Mouse (Mus musculus) R1 (cell line): ENCODE data around the gene Lrrc25.

Experiments
- DNase-seq: peaks from one replicate; pipeline ENCODE4 v3.0.0-alpha.2; 2018; ENCODE audit warnings: low read depth, low spot score

Lrrc25 gene

GRCm38 (mm10) chr8:70599507-70600290 lies 16.3 kb upstream of the Lrrc25 start:
- no peak for DNase-seq

GRCm38 (mm10) chr8:70600473-70601270 lies 15.3 kb upstream of the Lrrc25 start:
- no peak for DNase-seq

- peak; percentile 97 for DNase-seq
Observed at GRCm38 (mm10) chr8:70601271-70601649, 14.7 kb upstream of the Lrrc25 start.

DNA sequence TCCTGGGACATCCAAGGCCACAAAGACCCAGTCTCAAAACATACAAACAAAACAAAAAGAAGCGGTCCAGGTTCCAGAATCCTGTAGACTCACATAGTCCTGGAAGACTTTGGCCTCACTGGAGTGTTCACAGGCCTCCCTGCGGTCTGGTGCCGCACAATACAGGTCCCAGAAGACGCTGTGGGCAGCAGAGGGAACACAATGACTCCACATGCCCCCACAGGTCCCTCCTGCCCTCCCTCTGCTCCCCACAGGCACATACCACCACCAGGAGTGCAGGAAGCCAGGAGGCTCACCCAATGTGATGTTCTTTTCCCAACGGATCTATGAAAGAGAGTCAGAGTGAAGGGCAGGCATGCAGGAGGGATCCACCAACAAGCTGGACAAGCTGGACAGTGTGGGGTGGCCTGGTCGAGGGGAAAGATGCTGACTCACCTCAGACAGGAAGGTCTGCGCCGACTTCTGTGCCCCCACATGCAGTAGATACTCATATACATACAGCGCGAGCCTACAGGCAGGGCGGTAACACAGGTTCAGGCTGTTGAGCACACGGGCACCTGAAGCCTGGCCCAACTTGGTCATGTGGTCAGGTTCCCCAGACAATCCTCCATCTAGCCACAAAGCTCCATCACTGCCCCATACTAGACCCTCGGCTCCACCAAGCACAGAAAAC lies 13.7 kb upstream of the Lrrc25 start:
- DNase-seq: no peak

GRCm38 (mm10) chr8:70604558-70604957 lies 11.4 kb upstream of the Lrrc25 start:
- no peak for DNase-seq

GRCm38 (mm10) chr8:70605871-70606779 lies 9.8 kb upstream of the Lrrc25 start:
- no peak for DNase-seq

GRCm38 (mm10) chr8:70606780-70607602 lies 9.0 kb upstream of the Lrrc25 start:
- no peak for DNase-seq

DNA sequence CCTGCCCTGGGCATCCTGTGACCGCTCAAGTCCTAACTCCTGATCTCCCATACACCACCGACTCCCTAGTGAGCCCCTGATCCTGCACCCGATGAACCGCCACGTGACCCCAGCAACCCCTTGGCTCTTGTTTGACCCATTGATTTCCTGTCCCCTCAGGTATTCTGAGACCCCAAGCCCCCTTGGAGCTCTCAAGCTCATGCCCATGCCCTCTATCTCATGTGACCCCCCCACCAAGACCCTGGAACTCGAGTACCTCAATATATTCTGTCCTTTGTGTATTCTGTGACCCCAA lies 8.4 kb upstream of the Lrrc25 start:
- DNase-seq: no peak

GRCm38 (mm10) chr8:70607898-70608748 lies 7.8 kb upstream of the Lrrc25 start:
- peak; percentile 94 for DNase-seq

- DNase-seq: no peak
Observed at GRCm38 (mm10) chr8:70608749-70609367, 7.1 kb upstream of the Lrrc25 start, which contains the start of gene Ssbp4. Ssbp4 (minus strand) TSS chr8:70608872.

- peak; percentile 96 for DNase-seq
Observed at GRCm38 (mm10) chr8:70609368-70609848, 6.5 kb upstream of the Lrrc25 start.

GRCm38 (mm10) chr8:70609849-70610795 lies 5.8 kb upstream of the Lrrc25 start:
- DNase-seq: peak; percentile 98

DNA sequence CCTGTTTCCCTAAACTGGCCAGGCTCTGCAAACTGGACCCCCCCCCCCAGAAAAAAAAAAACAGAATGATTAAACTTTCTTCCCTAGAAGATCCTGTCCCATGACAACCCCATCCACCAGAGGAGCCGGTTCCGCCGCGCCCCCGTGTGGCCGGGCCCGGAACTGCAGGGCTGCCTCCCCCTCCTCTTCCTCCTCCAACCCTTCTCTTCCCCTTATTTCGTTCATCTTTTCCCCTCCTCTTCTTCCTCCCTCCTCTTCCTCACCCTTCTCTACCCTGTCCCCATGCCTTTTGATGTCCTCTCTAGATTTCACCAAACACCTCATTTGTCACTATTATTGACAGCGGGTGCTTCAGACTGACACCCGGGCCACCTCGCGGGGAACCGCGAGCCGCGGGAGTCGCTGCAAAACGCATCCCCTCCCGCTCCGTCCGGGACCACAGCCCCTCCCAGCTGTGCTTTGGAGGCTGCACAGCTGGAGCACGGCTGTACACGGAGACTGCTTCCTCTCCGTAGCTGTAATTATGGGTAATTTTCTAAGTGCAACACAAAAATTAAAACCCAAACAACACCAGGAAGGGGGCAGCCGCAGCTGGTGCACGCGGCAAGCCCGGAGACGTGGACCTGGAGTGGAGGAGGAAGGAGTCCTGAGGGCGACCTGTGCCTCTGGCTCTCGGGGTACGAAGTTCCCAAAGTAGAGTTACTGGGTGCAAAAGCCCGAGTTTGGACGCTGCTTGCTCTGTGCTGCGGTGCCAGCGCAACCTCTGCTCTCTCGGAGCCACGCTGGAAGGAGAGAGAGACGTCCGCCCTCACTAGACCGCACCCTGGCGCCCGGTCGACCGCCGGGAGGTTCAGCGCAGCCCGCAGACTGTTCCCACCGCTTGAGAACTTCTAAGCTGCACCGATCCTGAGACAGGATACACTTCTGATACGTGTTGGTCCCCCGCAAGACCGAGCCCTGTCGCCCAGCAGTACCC lies 4.9 kb upstream of the Lrrc25 start:
- peak; percentile 80 for DNase-seq

DNA sequence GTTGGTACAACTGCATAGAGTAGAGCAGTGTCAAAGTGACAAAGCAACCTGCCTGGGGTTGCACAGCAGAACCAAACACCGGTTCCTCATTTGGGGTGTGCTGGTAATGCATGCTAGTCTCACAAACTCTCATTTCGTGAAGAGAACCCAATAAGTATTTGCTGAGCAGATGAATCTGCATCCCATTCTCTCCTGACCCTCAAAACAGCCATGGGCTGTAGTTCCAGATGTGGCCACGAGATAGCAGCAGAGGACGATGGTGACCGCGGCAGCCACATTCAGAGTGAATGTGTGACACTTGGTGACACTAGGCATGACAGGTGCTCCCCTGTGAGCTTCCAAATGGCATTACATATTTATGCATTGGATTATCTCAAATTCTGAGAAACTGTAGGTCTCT lies 4.1 kb upstream of the Lrrc25 start:
- peak; percentile 81 for DNase-seq

DNA sequence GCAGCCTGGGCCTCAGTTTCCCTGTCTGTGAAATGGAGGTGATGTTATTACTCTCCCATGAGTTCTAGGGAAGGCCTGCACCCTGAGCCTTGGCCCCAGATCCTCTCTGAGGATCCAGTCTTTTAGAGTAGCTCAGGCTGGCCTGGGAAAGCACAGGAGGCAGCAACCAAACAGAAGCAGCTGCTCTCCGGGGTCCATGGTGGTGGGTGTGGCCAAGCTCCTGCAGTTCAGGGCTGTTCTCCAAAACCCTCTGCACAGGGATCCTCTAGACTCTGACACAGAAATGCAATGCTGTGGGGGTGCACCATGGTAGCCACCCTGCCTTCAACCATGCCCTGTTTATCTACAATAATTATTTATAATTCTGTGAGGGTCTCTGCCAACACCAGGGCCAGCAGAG lies 2.2 kb upstream of the Lrrc25 start:
- no peak for DNase-seq

DNA sequence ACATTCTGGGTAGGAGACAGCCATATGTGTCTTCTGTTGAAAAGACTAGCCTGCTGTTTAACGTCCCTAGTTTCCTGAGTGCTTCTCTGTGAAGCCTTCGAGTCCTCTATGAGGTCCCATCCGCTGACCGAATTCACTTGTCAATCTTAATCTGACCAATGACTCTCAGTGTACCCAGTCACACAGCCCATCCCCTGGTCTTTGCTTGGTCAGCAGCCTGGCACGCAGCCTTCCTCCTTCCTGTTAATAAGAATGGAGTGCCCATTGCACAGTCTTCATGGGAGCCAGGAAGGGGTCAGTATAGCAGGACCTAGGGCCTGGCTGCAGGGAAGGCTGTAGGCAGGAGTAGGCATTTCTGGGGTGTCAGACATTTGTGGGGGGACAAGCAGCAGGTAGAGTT lies 1.5 kb upstream of the Lrrc25 start:
- no peak for DNase-seq

DNA sequence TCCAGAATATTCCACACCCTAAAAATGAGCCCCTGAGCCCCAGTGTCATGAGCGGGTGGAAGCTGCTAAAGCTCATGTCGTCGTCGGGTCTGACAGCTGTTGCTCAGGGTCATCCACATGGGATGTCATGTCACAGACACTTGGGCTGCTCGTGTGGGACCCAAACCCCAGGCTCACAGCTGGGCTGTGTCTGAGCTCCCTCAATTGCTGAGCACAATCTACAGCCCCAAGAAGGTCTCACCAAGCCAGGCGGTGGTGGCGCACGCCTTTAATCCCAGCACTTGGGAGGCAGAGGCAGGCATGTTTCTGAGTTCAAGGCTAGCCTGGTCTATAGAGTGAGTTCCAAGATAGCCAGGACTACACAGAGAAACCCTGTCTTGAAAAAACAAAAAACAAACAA lies 674 bp upstream of the Lrrc25 start:
- DNase-seq: no peak
